Mouse (Mus musculus) intestine, embryonic 16.5 days (tissue): ENCODE measurements around the gene Sema3a. TPM values are rescaled to one million over a fixed set of nuclear protein-coding genes. Genes with fewer than 3 reads are reported as not detected.

Source experiments
- ATAC-seq: fragments of 200-750 bp; cut with Nextera tagmentation; 2 replicates; pipeline ENCODE4 v1.8.0; 2017; ENCODE audit warnings: moderate TSS enrichment, moderate library complexity
- H3K27ac ChIP-seq: fragments of 300-500 bp; sonication (generic); 2 replicates; pipeline ENCODE4 v1.5.1; 2014; ENCODE audit warnings: mild to moderate bottlenecking, low read length
- H3K27me3 ChIP-seq: fragments of 300-500 bp; sonication (generic); replicated peaks from 2 replicates; pipeline ENCODE4 v1.6.1; 2014; ENCODE audit warnings: low read length, control low read depth, mixed read lengths; ENCODE audit not compliant: control insufficient read depth, insufficient read depth
- H3K36me3 ChIP-seq: fragments of 300-500 bp; sonication (generic); 2 replicates; pipeline ENCODE4 v1.6.1; 2014; ENCODE audit warnings: low read length, control low read depth; ENCODE audit not compliant: control insufficient read depth, insufficient read depth
- H3K4me1 ChIP-seq: fragments of 300-500 bp; sonication (generic); 2 replicates; pipeline ENCODE4 v1.6.1; 2014; ENCODE audit warnings: low read length, control low read depth, mixed read lengths; ENCODE audit not compliant: control insufficient read depth, insufficient read depth
- H3K4me2 ChIP-seq: fragments of 300-500 bp; sonication (generic); 2 replicates; pipeline ENCODE4 v1.6.1; 2014; ENCODE audit warnings: low read depth, low read length, control low read depth
- H3K4me3 ChIP-seq: fragments of 300-500 bp; sonication (generic); 2 replicates; pipeline ENCODE4 v1.5.1; 2014; ENCODE audit warnings: mild to moderate bottlenecking, low read length
- H3K9ac ChIP-seq: fragments of 300-500 bp; sonication (generic); 2 replicates; pipeline ENCODE4 v1.6.1; 2014; ENCODE audit warnings: low read depth, low read length
- H3K9me3 ChIP-seq: fragments of 300-500 bp; sonication (generic); 2 replicates; pipeline ENCODE4 v1.6.1; 2016; ENCODE audit warnings: low read length, control low read depth; ENCODE audit not compliant: control insufficient read depth
- WGBS: fragments of 180-500 bp; shearing (Covaris S2); extraction: QIAGEN DNeasy Blood & Tissue Kit; methylation state at CpG from one replicate; pipeline ENCODE4 v1.1.7; 2014; 5-methylcytosine and 5-hydroxymethylcytosine counted together
- polyA plus RNA-seq: library from polyadenylated mRNA; unstranded; fragments of >200 nt; fragmentation: Nextera tagmentation; extraction: Ambion mirVana; gene quantifications from 2 replicates; pipeline ENCODE4 v1.2.1, GENCODE M21; 2015

Gene Sema3a
- polyA plus RNA-seq, 1 experiment from 2014 or later, result 11.1 TPM

DNA sequence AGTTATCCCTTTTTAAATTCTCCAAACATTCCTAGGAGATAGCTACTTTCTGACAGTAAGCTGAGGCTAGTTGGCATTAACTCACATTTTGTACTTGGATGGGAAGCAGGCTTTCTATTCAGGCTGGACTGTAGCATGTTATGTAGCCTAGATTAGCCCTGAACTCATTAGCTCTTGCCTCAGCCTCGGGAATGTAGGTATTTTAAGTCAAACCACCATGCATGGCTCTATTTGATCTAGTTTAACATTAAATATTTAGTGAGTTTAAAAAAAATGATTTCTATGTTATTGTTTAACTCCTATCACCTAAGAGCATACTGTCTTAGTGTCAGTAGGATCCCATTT is 423.0 kb downstream of the Sema3a start:
- H3K36me3 ChIP-seq, result no peaks in the 10 kb centered on the region
- peaks cover 10% of the 10 kb centered on the region for H3K4me1 ChIP-seq
- no peaks in the 10 kb centered on the region for H3K9me3 ChIP-seq
- 20% methylated on average over 1 of the region's 1 CpGs for WGBS
- no peaks in the 10 kb centered on the region for H3K27me3 ChIP-seq
- H3K4me3 ChIP-seq, result no peak overlapping the region
- ATAC-seq, result no peak; the same call in 1 of the 2 replicates
- H3K27ac ChIP-seq, result no peak overlapping the region
- H3K4me2 ChIP-seq, result no peak overlapping the region
- no peak overlapping the region for H3K9ac ChIP-seq

DNA sequence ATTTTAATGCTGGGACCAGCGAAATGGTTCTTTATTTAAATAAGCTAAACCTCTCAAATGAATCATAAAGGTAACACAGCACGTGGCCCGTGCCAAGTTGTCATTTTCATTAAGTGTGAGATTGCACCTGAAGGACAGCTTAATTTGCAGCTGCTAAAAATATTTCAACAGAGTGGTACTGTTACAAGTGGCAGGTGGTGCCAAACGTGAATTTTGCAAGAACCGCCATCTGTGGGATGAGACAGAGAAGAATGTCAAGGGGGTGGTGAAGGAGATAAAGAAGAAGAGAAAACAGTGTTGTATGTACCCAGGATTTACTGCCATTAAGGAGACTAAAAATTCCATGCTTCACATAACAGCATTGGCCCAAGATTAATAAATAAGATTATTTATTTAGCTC is 423.9 kb downstream of the Sema3a start:
- Histone ChIP-seq H3K27ac (no peak overlapping the region), H3K9me3 (no peaks in the 10 kb centered on the region), H3K4me1 (peaks cover 10% of the 10 kb centered on the region), H3K4me2 (no peak overlapping the region), H3K27me3 (no peaks in the 10 kb centered on the region), H3K4me3 (no peak overlapping the region), H3K36me3 (no peaks in the 10 kb centered on the region), H3K9ac (no peak overlapping the region)
- no peak for ATAC-seq
- WGBS, result 84% methylated on average over 5 of the region's 5 CpGs

DNA sequence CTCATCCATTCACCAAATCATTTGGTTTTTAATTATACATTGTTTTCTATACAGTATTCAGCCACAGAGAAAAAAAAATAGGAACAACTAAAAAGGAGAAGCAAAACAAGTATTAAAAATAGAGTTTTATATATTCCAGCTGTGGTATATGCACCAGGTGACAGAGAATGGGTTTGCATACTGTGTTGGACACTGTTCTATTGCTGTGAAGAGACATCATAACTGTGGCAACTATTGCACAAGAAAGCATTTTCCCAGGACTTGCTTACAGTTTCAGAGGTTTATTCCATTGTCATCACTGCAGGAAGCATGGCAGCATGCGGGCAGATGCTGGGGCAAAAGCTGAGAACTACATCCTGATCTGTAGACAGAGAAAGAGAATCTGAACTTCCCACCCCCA is 425.7 kb downstream of the Sema3a start:
- WGBS, result 90% methylated on average over 1 of the region's 1 CpGs
- H3K4me3 ChIP-seq, result no peak overlapping the region
- peaks cover 10% of the 10 kb centered on the region for H3K4me1 ChIP-seq

DNA sequence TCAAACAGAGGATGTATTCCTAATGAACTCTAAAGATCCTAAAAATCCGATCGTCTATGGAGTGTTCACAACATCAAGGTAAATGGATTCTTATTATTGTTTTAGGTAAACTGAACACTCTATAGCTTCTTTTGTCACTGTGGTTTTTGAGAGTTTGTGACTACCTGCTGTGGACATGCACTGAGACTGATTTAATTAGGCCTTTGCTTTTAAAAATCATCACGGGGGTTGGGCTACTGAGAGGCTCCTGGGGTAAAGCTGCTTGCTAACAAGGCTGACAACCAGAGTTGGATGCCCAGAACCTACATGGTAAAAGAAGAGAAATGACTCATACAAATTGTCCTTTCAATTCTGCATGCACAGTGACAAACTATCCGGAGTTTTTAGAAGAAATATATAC is 432.0 kb downstream of the Sema3a start:
- H3K27ac ChIP-seq, result no peak overlapping the region
- no peak overlapping the region for H3K4me3 ChIP-seq
- no peaks in the 10 kb centered on the region for H3K27me3 ChIP-seq
- no peaks in the 10 kb centered on the region for H3K36me3 ChIP-seq
- no peaks in the 10 kb centered on the region for H3K4me1 ChIP-seq
- H3K9me3 ChIP-seq, result no peaks in the 10 kb centered on the region
- 72% methylated on average over 4 of the region's 4 CpGs for WGBS
- no peak overlapping the region for H3K4me2 ChIP-seq
- H3K9ac ChIP-seq, result no peak overlapping the region
- ATAC-seq, result no peak

More for the DNA sequence above, 425.7 kb downstream of the Sema3a start:
- no peaks in the 10 kb centered on the region for H3K27me3 ChIP-seq
- H3K27ac ChIP-seq, result no peak overlapping the region
- ATAC-seq, result no peak
- no peak overlapping the region for H3K9ac ChIP-seq
- no peaks in the 10 kb centered on the region for H3K36me3 ChIP-seq
- H3K4me2 ChIP-seq, result no peak overlapping the region
- no peaks in the 10 kb centered on the region for H3K9me3 ChIP-seq

DNA sequence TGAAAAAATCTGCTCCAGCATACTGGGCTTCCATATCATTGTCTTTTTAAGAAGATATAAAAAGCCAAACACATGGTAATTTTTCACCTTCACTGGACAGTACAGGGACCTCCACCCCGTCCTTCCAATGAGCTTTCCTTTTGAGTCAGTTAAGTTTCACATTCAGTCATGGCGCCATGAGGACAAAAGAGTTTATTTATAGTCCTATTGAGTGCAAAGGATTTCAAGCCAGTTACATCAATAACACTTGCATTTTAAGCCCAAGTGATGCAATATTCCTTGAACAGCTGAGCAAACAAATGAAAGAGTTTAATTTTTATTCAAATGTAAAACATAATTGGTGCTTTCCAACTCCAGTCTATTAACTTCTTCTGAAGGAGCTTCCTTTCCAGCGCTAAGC is 448.7 kb downstream of the Sema3a start:
- Histone ChIP-seq H3K4me2 (no peak overlapping the region), H3K9ac (no peak overlapping the region), H3K4me1 (no peaks in the 10 kb centered on the region), H3K27ac (no peak overlapping the region), H3K27me3 (no peaks in the 10 kb centered on the region), H3K36me3 (no peaks in the 10 kb centered on the region), H3K4me3 (no peak overlapping the region), H3K9me3 (no peaks in the 10 kb centered on the region)
- 86% methylated on average over 3 of the region's 3 CpGs for WGBS
- ATAC-seq, result no peak

DNA sequence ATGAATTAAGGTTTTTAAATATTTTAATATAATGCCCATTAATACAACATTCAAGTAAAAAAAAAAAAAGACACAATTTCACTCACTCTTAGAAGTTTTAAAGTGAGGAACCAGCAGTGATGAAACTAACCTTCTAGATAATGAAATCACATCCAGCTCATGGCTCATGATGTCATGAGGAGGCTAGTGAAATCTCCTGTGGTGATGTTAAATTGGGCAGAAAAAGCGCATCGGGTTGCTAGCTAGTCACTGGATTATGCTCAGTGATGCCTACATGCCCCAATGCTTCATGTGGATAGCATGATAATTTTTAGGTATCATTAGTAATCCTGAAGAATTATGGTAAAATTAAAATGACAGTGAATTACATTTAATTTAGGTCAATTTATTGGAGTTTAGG is 453.9 kb downstream of the Sema3a start:
- 88% methylated on average over 2 of the region's 2 CpGs for WGBS
- no peaks in the 10 kb centered on the region for H3K36me3 ChIP-seq
- no peak overlapping the region for H3K4me2 ChIP-seq
- no peak for ATAC-seq
- H3K27ac ChIP-seq, result no peak overlapping the region
- H3K27me3 ChIP-seq, result no peaks in the 10 kb centered on the region
- H3K9me3 ChIP-seq, result no peaks in the 10 kb centered on the region
- H3K4me1 ChIP-seq, result no peaks in the 10 kb centered on the region
- no peak overlapping the region for H3K4me3 ChIP-seq
- H3K9ac ChIP-seq, result no peak overlapping the region

DNA sequence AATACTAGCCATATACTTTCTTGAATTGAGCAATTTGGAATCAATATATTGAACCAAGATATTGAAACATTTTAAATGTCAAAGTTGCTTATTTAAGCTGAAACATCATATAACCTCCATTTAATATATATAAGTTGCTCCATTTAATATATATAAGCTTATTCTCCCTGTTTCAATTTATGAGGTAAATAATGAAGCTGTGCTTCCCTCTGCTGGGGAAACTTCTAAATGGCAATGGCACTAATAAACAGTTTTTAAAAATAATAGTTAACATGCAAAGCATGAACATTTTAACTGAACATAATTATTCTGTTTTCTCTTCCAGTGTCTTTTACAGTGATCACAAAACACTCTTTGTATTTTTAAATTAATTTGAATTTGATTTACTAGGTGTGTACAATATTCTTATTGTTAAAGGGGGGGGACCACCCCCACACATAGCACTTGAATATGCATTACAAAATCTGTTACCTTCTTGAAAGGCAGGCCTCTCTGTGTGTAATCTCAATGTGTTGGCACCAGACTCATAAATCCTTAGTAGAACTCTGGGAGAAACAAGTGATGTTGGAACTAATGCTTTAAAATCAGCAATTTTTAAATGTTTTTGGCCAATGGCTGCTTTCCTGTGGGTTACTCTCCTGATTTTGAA is 460.5 kb downstream of the Sema3a start:
- Histone ChIP-seq H3K9ac (no peak overlapping the region), H3K27ac (no peak overlapping the region), H3K4me3 (no peak overlapping the region), H3K4me1 (no peaks in the 10 kb centered on the region), H3K36me3 (no peaks in the 10 kb centered on the region), H3K4me2 (no peak overlapping the region), H3K9me3 (no peaks in the 10 kb centered on the region), H3K27me3 (no peaks in the 10 kb centered on the region)
- ATAC-seq, result no peak

DNA sequence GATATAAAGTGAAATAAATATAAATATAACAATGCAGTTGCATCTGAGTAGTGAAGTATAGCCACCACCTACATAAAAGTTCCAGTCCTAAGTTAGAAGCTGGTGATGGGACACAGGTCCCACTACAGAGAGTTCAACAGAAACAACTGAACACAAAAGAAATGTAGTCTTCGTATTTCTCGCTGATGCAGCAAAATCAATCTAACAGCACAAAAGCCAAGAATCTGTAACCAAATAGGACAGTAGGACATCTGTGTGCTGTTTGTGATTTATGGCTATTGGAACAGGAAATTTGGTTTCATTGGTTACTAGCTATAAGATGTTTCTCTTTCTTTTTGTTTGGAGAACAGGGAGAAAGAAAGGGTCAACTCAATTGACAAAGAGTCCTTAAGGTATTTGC is 469.2 kb downstream of the Sema3a start:
- no peak for ATAC-seq
- WGBS, result 75% methylated on average over 2 of the region's 2 CpGs
- no peak overlapping the region for H3K4me3 ChIP-seq

DNA sequence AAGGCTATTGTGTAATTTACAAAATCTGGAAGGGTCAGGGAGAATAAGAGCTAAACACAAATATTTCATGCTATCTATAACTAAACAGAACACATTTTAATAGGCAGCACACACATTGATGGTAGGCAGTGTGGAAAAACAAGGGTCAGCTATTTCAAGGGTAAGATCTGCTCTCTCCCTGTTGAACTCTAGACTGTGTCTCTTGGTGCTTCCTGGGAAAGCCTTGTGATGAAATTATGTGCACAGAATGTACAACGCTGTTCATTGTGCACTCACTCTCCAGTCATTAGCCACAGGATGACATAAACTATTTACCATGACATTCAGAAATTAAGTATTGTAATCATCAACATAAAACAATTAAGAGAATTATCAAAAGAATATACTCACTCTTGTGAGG is 486.4 kb downstream of the Sema3a start:
- 57% methylated on average over 1 of the region's 1 CpGs for WGBS
- Histone ChIP-seq H3K4me2 (no peak overlapping the region), H3K9ac (no peak overlapping the region), H3K36me3 (no peaks in the 10 kb centered on the region), H3K4me1 (no peaks in the 10 kb centered on the region), H3K27me3 (no peaks in the 10 kb centered on the region), H3K9me3 (no peaks in the 10 kb centered on the region), H3K27ac (no peak overlapping the region), H3K4me3 (no peak overlapping the region)
- ATAC-seq, result no peak

More for the DNA sequence above, 469.2 kb downstream of the Sema3a start:
- H3K27me3 ChIP-seq, result no peaks in the 10 kb centered on the region
- H3K9me3 ChIP-seq, result no peaks in the 10 kb centered on the region
- no peak overlapping the region for H3K4me2 ChIP-seq
- no peaks in the 10 kb centered on the region for H3K36me3 ChIP-seq
- no peak overlapping the region for H3K27ac ChIP-seq
- no peak overlapping the region for H3K9ac ChIP-seq
- H3K4me1 ChIP-seq, result no peaks in the 10 kb centered on the region

DNA sequence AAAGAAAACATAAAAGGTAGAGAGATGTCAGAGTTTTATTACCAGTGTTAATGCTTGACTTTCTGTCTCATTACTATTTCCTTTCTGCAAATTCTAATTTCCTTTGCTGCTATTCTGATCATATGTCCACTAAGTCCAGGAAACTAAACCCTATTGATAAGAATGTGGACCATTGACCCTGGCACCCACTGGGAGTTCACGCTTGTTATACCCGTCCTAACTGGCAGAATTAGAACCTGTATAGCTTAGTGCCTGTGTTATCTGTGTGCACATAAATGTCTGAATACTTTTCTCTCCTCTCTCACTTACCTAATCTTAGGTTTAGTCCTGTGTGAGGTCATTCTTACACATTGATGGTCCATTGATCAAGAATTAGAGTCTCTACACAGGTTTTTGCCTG is 486.9 kb downstream of the Sema3a start:
- 68% methylated on average over 2 of the region's 2 CpGs for WGBS
- Histone ChIP-seq H3K27ac (no peak overlapping the region), H3K4me2 (no peak overlapping the region), H3K9me3 (no peaks in the 10 kb centered on the region), H3K4me1 (no peaks in the 10 kb centered on the region), H3K4me3 (no peak overlapping the region), H3K36me3 (no peaks in the 10 kb centered on the region), H3K27me3 (no peaks in the 10 kb centered on the region), H3K9ac (no peak overlapping the region)
- peak; percentile 48; the same call in 1 of the 2 replicates for ATAC-seq
